Mouse (Mus musculus): ENCODE data around the gene Dnase2a. TPM values are rescaled to one million over a fixed set of nuclear protein-coding genes. Genes with fewer than 3 reads are reported as not detected.

The Dnase2a gene
- polyA plus RNA-seq, 1 experiment from 2014 or later, result 5.5 TPM

GRCm38 (mm10) chr8:84909949-84910348 is 1.6 kb downstream of the Dnase2a start:
- Histone ChIP-seq H3K36me3 (replicated peaks; ENCODE audit: control insufficient read depth, insufficient read depth, low read depth, low read length) (no peaks in the 10 kb centered on the region), H3K27me3 (ENCODE audit: control insufficient read depth, insufficient read depth, low read length) (peaks cover 28% of the 10 kb centered on the region), H3K27ac (replicated peaks; ENCODE audit: low read depth, low read length) (no peak overlapping the region), H3K4me1 (ENCODE audit: control insufficient read depth, insufficient read depth, low read length) (peaks cover 3% of the 10 kb centered on the region; the same call in 1 of the 2 replicates), H3K4me3 (ENCODE audit: low read depth, low read length) (no peak overlapping the region), H3K4me2 (ENCODE audit: low read depth, low read length) (no peak overlapping the region), H3K9me3 (replicated peaks; ENCODE audit: control insufficient read depth, low read length) (no peaks in the 10 kb centered on the region; the same call in 1 of the 2 replicates), H3K9ac (replicated peaks; ENCODE audit: low read length) (no peak overlapping the region)
- ATAC-seq (replicated peaks; ENCODE audit: insufficient number of reproducible peaks, low FRiP score, low TSS enrichment, low read depth), result no peak
- DNase-seq (ENCODE audit: low spot score), result no peak
- WGBS, result 57% methylated on average over 5 of the region's 5 CpGs

GRCm38 (mm10) chr8:84910551-84910950 is 2.2 kb downstream of the Dnase2a start:
- peaks cover 28% of the 10 kb centered on the region for H3K27me3 ChIP-seq (ENCODE audit: control insufficient read depth, insufficient read depth, low read length)

GRCm38 (mm10) chr8:84911854-84912253 is 3.5 kb downstream of the Dnase2a start:
- Histone ChIP-seq H3K27me3 (ENCODE audit: control insufficient read depth, insufficient read depth, low read length) (peaks cover 28% of the 10 kb centered on the region), H3K4me1 (ENCODE audit: control insufficient read depth, insufficient read depth, low read length) (peaks cover 3% of the 10 kb centered on the region; the same call in 1 of the 2 replicates)

More at GRCm38 (mm10) chr8:84910551-84910950, 2.2 kb downstream of the Dnase2a start:
- no peak overlapping the region for H3K4me2 ChIP-seq (ENCODE audit: low read depth, low read length)
- ATAC-seq (replicated peaks; ENCODE audit: insufficient number of reproducible peaks, low FRiP score, low TSS enrichment, low read depth) (no peak), DNase-seq (ENCODE audit: low spot score) (no peak)
- no peak overlapping the region for H3K9ac ChIP-seq (replicated peaks; ENCODE audit: low read length)
- no peaks in the 10 kb centered on the region; the same call in 1 of the 2 replicates for H3K9me3 ChIP-seq (replicated peaks; ENCODE audit: control insufficient read depth, low read length)
- no peak overlapping the region for H3K4me3 ChIP-seq (ENCODE audit: low read depth, low read length)
- WGBS, result 79% methylated on average over 6 of the region's 6 CpGs
- peaks cover 3% of the 10 kb centered on the region; the same call in 1 of the 2 replicates for H3K4me1 ChIP-seq (ENCODE audit: control insufficient read depth, insufficient read depth, low read length)
- H3K36me3 ChIP-seq (replicated peaks; ENCODE audit: control insufficient read depth, insufficient read depth, low read depth, low read length), result no peaks in the 10 kb centered on the region
- no peak overlapping the region for H3K27ac ChIP-seq (replicated peaks; ENCODE audit: low read depth, low read length)

GRCm38 (mm10) chr8:84912391-84912790 is 4.0 kb downstream of the Dnase2a start:
- no peak for ATAC-seq (replicated peaks; ENCODE audit: insufficient number of reproducible peaks, low FRiP score, low TSS enrichment, low read depth)
- H3K4me1 ChIP-seq (ENCODE audit: control insufficient read depth, insufficient read depth, low read length), result peaks cover 3% of the 10 kb centered on the region; the same call in 1 of the 2 replicates
- peak overlapping the region; percentile 81 for H3K4me2 ChIP-seq (ENCODE audit: low read depth, low read length)
- H3K27ac ChIP-seq (replicated peaks; ENCODE audit: low read depth, low read length), result no peak overlapping the region
- H3K4me3 ChIP-seq (ENCODE audit: low read depth, low read length), result peak overlapping the region; percentile 39; the same call in 1 of the 2 replicates
- H3K9me3 ChIP-seq (replicated peaks; ENCODE audit: control insufficient read depth, low read length), result no peaks in the 10 kb centered on the region; the same call in 1 of the 2 replicates
- H3K27me3 ChIP-seq (ENCODE audit: control insufficient read depth, insufficient read depth, low read length), result peaks cover 28% of the 10 kb centered on the region
- WGBS, result 23% methylated on average over 27 of the region's 27 CpGs
- H3K36me3 ChIP-seq (replicated peaks; ENCODE audit: control insufficient read depth, insufficient read depth, low read depth, low read length), result no peaks in the 10 kb centered on the region
- H3K9ac ChIP-seq (replicated peaks; ENCODE audit: low read length), result peak overlapping the region; percentile 43; the same call in 1 of the 2 replicates
- DNase-seq (ENCODE audit: low spot score), result no peak

More at GRCm38 (mm10) chr8:84911854-84912253, 3.5 kb downstream of the Dnase2a start:
- 77% methylated on average over 9 of the region's 9 CpGs for WGBS
- Histone ChIP-seq H3K9ac (replicated peaks; ENCODE audit: low read length) (no peak overlapping the region), H3K36me3 (replicated peaks; ENCODE audit: control insufficient read depth, insufficient read depth, low read depth, low read length) (no peaks in the 10 kb centered on the region), H3K9me3 (replicated peaks; ENCODE audit: control insufficient read depth, low read length) (no peaks in the 10 kb centered on the region; the same call in 1 of the 2 replicates), H3K27ac (replicated peaks; ENCODE audit: low read depth, low read length) (no peak overlapping the region), H3K4me3 (ENCODE audit: low read depth, low read length) (no peak overlapping the region), H3K4me2 (ENCODE audit: low read depth, low read length) (no peak overlapping the region)
- no peak for DNase-seq (ENCODE audit: low spot score)
- no peak for ATAC-seq (replicated peaks; ENCODE audit: insufficient number of reproducible peaks, low FRiP score, low TSS enrichment, low read depth)

GRCm38 (mm10) chr8:84912895-84913501 is 4.6 kb downstream of the Dnase2a start:
- Histone ChIP-seq H3K9ac (replicated peaks; ENCODE audit: low read length) (peak overlapping the region; percentile 43), H3K4me1 (ENCODE audit: control insufficient read depth, insufficient read depth, low read length) (peaks cover 3% of the 10 kb centered on the region; the same call in 1 of the 2 replicates), H3K4me3 (ENCODE audit: low read depth, low read length) (peak overlapping the region; percentile 39), H3K36me3 (replicated peaks; ENCODE audit: control insufficient read depth, insufficient read depth, low read depth, low read length) (no peaks in the 10 kb centered on the region), H3K4me2 (ENCODE audit: low read depth, low read length) (peak overlapping the region; percentile 81), H3K27ac (replicated peaks; ENCODE audit: low read depth, low read length) (no peak overlapping the region), H3K9me3 (replicated peaks; ENCODE audit: control insufficient read depth, low read length) (no peaks in the 10 kb centered on the region; the same call in 1 of the 2 replicates), H3K27me3 (ENCODE audit: control insufficient read depth, insufficient read depth, low read length) (peaks cover 33% of the 10 kb centered on the region)
- ATAC-seq (replicated peaks; ENCODE audit: insufficient number of reproducible peaks, low FRiP score, low TSS enrichment, low read depth) (0 out of 2 replicates have a peak, but pooled peaks have one; percentile 11), DNase-seq (ENCODE audit: low spot score) (peak; percentile 71)
- 1% methylated on average over 55 of the region's 55 CpGs for WGBS

- DNase-seq (ENCODE audit: low spot score) (no peak), ATAC-seq (replicated peaks; ENCODE audit: insufficient number of reproducible peaks, low FRiP score, low TSS enrichment, low read depth) (no peak)
- H3K27me3 ChIP-seq (ENCODE audit: control insufficient read depth, insufficient read depth, low read length), result peaks cover 34% of the 10 kb centered on the region
- no peak overlapping the region for H3K27ac ChIP-seq (replicated peaks; ENCODE audit: low read depth, low read length)
- H3K9ac ChIP-seq (replicated peaks; ENCODE audit: low read length), result peak overlapping the region; percentile 43
- H3K4me2 ChIP-seq (ENCODE audit: low read depth, low read length), result peak overlapping the region; percentile 81
- no peaks in the 10 kb centered on the region for H3K36me3 ChIP-seq (replicated peaks; ENCODE audit: control insufficient read depth, insufficient read depth, low read depth, low read length)
- WGBS, result 16% methylated on average over 9 of the region's 9 CpGs
- H3K9me3 ChIP-seq (replicated peaks; ENCODE audit: control insufficient read depth, low read length), result no peaks in the 10 kb centered on the region; the same call in 1 of the 2 replicates
- H3K4me1 ChIP-seq (ENCODE audit: control insufficient read depth, insufficient read depth, low read length), result peaks cover 3% of the 10 kb centered on the region; the same call in 1 of the 2 replicates
- H3K4me3 ChIP-seq (ENCODE audit: low read depth, low read length), result peak overlapping the region; percentile 39
Measured at GRCm38 (mm10) chr8:84913502-84913900, 5.1 kb downstream of the Dnase2a start.

- Histone ChIP-seq H3K4me3 (ENCODE audit: low read depth, low read length) (no peak overlapping the region), H3K9me3 (replicated peaks; ENCODE audit: control insufficient read depth, low read length) (no peaks in the 10 kb centered on the region; the same call in 1 of the 2 replicates), H3K27ac (replicated peaks; ENCODE audit: low read depth, low read length) (no peak overlapping the region), H3K4me2 (ENCODE audit: low read depth, low read length) (no peak overlapping the region), H3K27me3 (ENCODE audit: control insufficient read depth, insufficient read depth, low read length) (peaks cover 33% of the 10 kb centered on the region), H3K4me1 (ENCODE audit: control insufficient read depth, insufficient read depth, low read length) (peaks cover 1% of the 10 kb centered on the region; the same call in 1 of the 2 replicates), H3K9ac (replicated peaks; ENCODE audit: low read length) (no peak overlapping the region), H3K36me3 (replicated peaks; ENCODE audit: control insufficient read depth, insufficient read depth, low read depth, low read length) (no peaks in the 10 kb centered on the region)
- 35% methylated on average over 4 of the region's 4 CpGs for WGBS
- ATAC-seq (replicated peaks; ENCODE audit: insufficient number of reproducible peaks, low FRiP score, low TSS enrichment, low read depth), result no peak
- peak; percentile 41 for DNase-seq (ENCODE audit: low spot score)
Measured at GRCm38 (mm10) chr8:84913960-84914359, 5.6 kb downstream of the Dnase2a start.

GRCm38 (mm10) chr8:84915269-84915668 is 6.9 kb downstream of the Dnase2a start:
- Histone ChIP-seq H3K4me1 (ENCODE audit: control insufficient read depth, insufficient read depth, low read length) (no peaks in the 10 kb centered on the region; the same call in 1 of the 2 replicates), H3K9ac (replicated peaks; ENCODE audit: low read length) (no peak overlapping the region), H3K27ac (replicated peaks; ENCODE audit: low read depth, low read length) (no peak overlapping the region), H3K9me3 (replicated peaks; ENCODE audit: control insufficient read depth, low read length) (no peaks in the 10 kb centered on the region; the same call in 1 of the 2 replicates), H3K36me3 (replicated peaks; ENCODE audit: control insufficient read depth, insufficient read depth, low read depth, low read length) (no peaks in the 10 kb centered on the region), H3K4me3 (ENCODE audit: low read depth, low read length) (no peak overlapping the region), H3K27me3 (ENCODE audit: control insufficient read depth, insufficient read depth, low read length) (peaks cover 31% of the 10 kb centered on the region), H3K4me2 (ENCODE audit: low read depth, low read length) (no peak overlapping the region)
- DNase-seq (ENCODE audit: low spot score) (no peak), ATAC-seq (replicated peaks; ENCODE audit: insufficient number of reproducible peaks, low FRiP score, low TSS enrichment, low read depth) (no peak)
- 95% methylated on average over 8 of the region's 8 CpGs for whole genome bisulfite sequencing
